Mouse (Mus musculus) bone marrow macrophage, adult 2 months (primary cell): ENCODE data around the gene Ppil6. TPM values are rescaled to one million over a fixed set of nuclear protein-coding genes. Genes with fewer than 3 reads are reported as not detected.
"Not testable (repeated sequence)": the region's sequence is repeated elsewhere in the genome, so short reads cannot be mapped to it uniquely, and the experiment has no call there.

ENCODE experiments used
- H3K27ac ChIP-seq: 2 replicates; pipeline ENCODE4 v1.5.1; 2012; ENCODE audit warnings: low read depth, low read length; ENCODE audit not compliant: insufficient read depth
- H3K4me1 ChIP-seq: 2 replicates; pipeline ENCODE4 v1.6.1; 2012; ENCODE audit warnings: low read length; ENCODE audit not compliant: control insufficient read depth, insufficient read depth
- H3K4me3 ChIP-seq: 2 replicates; pipeline ENCODE4 v1.5.1; 2012; ENCODE audit warnings: mild to moderate bottlenecking, low read length, moderate library complexity; ENCODE audit not compliant: insufficient read depth
- CTCF ChIP-seq: IDR thresholded peaks from 2 replicates; pipeline ENCODE4 v1.5.1; 2012; ENCODE audit warnings: low read depth, mild to moderate bottlenecking, low read length, moderate library complexity
- POLR2A ChIP-seq: IDR thresholded peaks from 2 replicates; pipeline ENCODE4 v1.6.1; 2012; ENCODE audit warnings: mild to moderate bottlenecking, low read depth, low read length, borderline replicate concordance
- polyA plus RNA-seq: library from polyadenylated mRNA; stranded (reverse); fragments of >200 nt; gene quantifications from 2 replicates; pipeline ENCODE4 v1.2.4, GENCODE M21; 2012; ENCODE audit not compliant: missing spikeins, insufficient read depth, insufficient read length

Gene Ppil6
- polyA plus RNA-seq, 1 experiment: not detected

DNA sequence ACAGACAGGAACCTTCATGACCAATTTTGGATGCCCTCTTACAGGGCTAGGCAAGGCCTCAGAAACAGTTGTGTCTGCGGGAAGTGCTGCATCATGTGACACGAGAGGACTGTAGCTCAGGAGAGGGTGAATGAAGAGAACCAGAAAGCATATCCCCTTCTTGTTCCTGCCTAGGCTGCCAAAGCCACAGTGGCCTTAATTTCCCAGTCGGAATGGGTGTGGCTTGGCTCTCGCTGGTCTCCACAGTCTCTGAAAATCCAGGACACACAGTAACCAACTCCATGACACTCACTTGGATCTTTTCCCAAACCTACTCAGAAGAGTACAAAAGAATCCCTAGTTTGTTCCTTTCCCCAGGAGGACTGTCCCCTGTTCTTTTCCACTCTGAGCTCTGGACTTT lies 10.7 kb downstream of the Ppil6 start:
- no peaks in the 10 kb centered on the region for H3K4me1 ChIP-seq
- TF ChIP-seq CTCF (no peak), POLR2A (no peak)
- no peak overlapping the region for H3K27ac ChIP-seq
- no peak overlapping the region for H3K4me3 ChIP-seq

DNA sequence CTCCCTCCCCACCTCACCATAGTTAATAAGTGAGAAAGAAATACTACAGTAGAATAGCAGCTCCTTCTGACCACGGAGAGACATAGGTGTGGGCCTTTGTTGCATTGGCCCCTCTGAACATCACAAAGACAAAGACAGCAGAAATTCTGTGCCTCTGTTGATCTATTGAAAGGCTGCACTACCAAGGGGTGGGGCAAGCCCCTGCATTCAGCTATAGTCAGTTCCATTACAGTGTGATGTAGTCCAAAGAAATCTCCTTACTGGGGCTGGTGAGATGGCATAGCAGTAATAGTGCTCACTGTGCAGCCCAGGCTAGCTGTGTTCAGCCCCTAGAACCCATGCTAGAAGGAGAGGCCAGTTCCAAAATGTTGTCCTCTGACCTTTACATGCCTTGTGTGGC lies 14.8 kb downstream of the Ppil6 start:
- Histone ChIP-seq H3K4me3 (no peak overlapping the region), H3K4me1 (no peaks in the 10 kb centered on the region), H3K27ac (no peak overlapping the region)
- TF ChIP-seq CTCF (no peak), POLR2A (no peak)

DNA sequence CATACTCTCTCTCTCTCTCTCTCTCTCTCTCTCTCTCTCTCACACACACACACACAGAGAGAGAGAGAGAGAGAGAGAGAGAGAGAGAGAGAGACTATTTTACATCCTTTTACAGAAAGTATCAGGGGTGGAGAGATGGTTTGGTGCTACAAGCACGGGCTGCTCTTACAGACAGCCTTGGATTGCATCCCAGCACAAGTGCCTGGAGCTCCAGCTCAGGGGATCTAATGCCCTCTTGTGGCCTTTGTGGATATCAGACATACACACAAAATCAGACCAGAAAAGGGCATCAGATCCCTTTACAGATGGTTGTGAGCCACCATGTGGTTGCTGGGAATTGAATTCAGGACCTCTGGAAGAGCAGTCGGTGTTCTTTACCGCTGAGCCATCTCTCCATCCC lies 15.2 kb downstream of the Ppil6 start:
- peak; percentile 50; the same call in 1 of the 2 replicates for TF ChIP-seq CTCF
- not testable (repeated sequence) for H3K4me1 ChIP-seq, H3K4me3 ChIP-seq, H3K27ac ChIP-seq

DNA sequence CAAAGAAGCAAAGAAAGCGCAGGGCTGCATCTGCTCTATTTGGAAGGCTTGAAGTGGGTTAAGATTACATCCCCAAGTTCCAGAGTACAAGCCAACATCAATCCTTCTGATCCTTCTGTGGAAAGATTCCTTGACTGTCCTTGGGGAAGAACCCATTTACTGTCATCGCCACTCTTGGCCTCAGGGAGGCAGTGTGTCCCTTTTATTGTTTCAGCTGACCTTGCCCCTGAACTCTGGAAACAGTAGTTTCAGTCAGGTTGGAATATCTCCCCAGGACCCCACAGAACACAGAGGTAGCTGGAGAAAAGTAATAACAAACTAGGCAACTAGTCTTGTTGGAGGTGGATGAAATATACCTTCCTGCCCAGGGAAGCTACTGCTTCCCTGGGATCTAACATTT lies 18.9 kb downstream of the Ppil6 start:
- Histone ChIP-seq H3K27ac (no peak overlapping the region), H3K4me3 (no peak overlapping the region), H3K4me1 (no peaks in the 10 kb centered on the region)
- no peak for TF ChIP-seq POLR2A
- no peak for TF ChIP-seq CTCF

DNA sequence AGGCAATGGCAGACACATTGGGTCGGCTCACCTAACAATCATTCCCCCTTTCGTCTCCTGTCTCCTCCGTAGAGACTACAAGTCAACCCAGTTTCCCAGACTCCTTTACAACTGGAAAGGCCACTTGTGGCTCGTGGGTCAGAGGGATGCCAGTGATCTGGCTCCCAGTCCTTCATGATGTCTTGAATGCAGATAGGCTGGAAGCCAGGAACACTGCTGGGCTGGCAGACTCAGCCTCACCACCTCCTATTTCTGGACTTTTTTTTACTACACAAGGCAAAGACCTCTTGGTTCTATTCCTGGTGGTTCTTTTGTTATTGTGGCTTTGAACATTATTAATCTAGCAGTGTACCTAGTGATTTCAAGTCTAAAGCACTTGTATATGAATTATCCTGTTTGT lies 24.1 kb downstream of the Ppil6 start:
- H3K27ac ChIP-seq: no peak overlapping the region
- no peak overlapping the region for H3K4me3 ChIP-seq
- TF ChIP-seq CTCF (no peak), POLR2A (no peak)
- peaks cover 10% of the 10 kb centered on the region; the same call in 1 of the 2 replicates for H3K4me1 ChIP-seq

DNA sequence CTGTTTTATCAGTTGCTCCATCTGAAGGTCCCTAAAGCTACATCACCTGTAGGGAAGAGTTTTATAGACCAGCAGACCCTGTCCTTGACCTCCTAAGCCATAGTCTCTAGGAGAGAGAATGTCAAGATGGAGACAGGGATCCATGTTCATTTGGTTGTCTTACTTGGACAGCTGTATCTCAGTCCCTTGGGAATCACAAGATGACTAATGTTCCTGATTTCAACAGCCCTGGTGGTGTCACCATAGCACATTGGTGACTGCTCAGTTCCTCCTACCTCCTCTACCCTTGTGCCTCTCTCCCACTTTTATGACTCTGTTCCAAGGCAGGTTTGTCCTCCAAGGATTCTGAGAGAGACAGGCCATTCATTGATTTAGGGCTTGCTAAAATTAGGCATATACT lies 24.7 kb downstream of the Ppil6 start:
- H3K4me3 ChIP-seq: no peak overlapping the region
- no peak for TF ChIP-seq POLR2A
- TF ChIP-seq CTCF: no peak
- no peak overlapping the region for H3K27ac ChIP-seq
- peaks cover 10% of the 10 kb centered on the region; the same call in 1 of the 2 replicates for H3K4me1 ChIP-seq

DNA sequence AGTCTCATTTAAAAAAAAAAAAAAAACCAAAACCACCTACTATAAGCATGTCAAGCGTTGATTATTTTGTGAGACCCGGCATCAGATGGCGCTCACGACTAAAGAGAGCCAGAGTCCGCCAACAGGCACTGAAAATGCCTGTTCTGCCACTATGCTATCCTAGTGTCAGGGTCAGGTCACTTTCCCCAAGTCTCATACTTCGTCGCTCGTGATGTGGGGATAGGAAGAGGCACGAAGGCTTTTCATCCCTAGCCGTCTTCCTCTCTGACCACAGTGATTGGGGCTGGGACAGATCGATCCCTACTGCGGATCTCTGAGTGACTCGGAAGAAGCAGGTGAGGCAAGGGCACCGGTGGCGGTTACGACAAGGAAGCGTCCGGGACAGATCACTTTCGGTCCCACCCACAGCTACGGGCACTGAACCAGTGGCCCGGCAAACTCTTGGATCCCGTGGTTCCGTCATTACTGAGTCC lies 28.3 kb downstream of the Ppil6 start:
- TF ChIP-seq CTCF (peak; percentile 51), POLR2A (no peak)
- H3K4me1 ChIP-seq: peaks cover 29% of the 10 kb centered on the region
- peak overlapping the region; percentile 86 for H3K4me3 ChIP-seq
- H3K27ac ChIP-seq: peak overlapping the region; percentile 73

DNA sequence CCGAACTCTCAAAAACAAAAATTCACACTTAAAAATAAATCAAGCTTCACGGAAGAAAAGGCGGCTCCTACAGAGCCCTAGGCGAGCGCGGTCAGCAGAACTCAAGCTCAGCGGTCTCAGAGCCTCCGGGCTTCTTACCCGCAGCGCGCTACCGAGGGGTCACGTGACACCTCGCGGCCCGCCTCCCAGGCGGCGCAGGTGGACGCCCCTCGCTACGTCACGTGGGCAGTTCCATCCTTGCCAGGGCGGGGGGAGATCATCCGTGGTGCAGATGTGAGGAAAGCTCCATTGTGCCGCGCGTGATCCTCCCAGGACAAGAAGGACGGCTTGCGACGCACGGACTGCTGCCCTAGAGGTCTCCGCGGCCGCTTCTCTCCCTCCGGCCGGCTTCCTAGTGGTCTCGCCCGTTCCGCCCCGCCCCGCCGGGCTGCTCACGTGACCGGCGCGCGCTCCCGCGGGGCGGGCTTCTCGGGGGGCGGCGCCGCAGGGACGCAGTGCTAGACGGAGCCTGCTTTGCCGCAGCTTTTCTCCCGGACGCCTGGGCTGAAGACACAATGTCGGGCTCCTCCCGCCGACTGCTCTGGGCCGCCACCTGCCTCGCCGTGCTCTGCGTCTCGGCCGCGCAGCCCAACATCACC lies 28.9 kb downstream of the Ppil6 start, which contains the start of gene Cd164:
Cd164 (plus strand) TSS at position 434 of the 638 bp plus-strand sequence.
- Histone ChIP-seq H3K4me3 (peak within 1 kb of the TSS; percentile 86), H3K27ac (peak within 1 kb of the TSS; percentile 92), H3K4me1 (peaks cover 31% of the 10 kb centered on the region)
- TF ChIP-seq CTCF (no peak), POLR2A (peak; percentile 65; the same call in 1 of the 2 replicates)

DNA sequence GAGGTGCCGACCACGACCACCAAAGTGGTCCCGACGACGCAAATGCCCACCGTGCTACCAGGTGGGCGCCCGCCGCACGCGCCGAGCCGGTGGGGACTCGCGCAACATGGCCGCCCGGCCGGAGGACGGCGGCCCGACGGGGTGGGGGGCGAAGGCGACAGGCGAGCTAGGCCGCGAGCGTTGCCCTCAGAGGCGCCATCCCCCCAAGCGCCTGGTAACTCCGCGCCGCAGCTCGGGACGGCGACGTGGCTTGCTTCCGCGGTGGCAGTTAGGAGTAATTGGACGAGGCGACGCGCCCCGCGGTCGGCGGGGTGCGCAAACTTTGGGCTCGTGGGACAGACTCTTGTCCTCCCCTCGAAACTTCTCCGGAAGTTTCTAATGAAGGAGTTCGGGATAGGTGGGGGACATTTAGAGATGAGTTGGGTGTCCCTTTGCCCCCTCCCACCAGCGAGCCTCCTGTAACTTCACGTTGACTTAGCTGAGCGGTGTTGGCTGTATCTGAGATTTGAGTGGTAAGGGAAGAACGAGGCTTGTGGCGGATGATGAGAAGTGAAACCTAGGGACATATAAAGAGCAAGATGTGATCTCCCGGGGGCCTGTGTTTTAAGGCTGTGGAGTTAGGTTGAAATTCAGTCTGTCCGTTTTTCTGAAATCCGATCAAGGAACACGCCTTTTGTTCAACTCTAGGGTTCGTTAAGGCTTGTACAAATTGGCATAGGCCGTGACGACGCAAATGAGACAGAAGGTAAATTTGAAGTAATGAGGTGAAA lies 29.6 kb downstream of the Ppil6 start:
- H3K27ac ChIP-seq: peak overlapping the region; percentile 92
- TF ChIP-seq CTCF (no peak), POLR2A (no peak)

DNA sequence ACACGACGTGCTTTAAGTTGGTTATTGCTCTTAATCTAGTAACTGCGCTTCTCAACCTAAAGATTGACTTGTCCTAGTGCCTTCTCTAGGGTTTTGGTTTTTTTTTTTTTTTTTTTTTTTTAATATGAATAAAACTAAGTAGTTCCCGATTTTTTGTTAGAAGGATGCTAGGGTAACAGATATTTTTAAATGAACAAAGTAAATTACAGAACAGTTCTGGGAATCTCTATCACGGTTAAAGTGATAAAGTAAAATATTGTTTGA lies 30.1 kb downstream of the Ppil6 start:
- peak overlapping the region; percentile 86 for H3K4me3 ChIP-seq
- peaks cover 34% of the 10 kb centered on the region for H3K4me1 ChIP-seq
- no peak for TF ChIP-seq CTCF
- peak overlapping the region; percentile 92; the same call in 1 of the 2 replicates for H3K27ac ChIP-seq

More for the DNA sequence above, 29.6 kb downstream of the Ppil6 start:
- H3K4me3 ChIP-seq: peak overlapping the region; percentile 86
- peaks cover 34% of the 10 kb centered on the region for H3K4me1 ChIP-seq

DNA sequence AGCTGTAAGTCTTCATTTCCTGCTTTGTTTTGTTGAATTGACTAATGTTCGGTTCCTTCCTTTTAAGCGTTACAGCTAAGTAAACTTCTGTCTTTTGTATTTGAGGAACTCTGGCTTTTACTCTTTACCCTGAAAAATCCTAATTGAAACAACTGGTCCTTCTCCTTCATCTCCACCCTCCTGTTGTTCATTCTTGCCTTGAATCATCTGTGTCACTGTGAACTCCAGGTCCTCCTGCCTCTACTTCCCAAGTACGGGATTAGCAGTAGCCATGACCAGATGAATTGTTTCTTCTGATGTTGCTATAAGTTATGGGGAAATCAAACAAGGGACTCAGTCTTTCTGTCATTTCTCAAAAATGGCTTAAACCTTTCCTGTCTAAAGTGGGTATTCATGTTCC lies 33.1 kb downstream of the Ppil6 start:
- H3K4me3 ChIP-seq: no peak overlapping the region
- TF ChIP-seq CTCF (no peak), POLR2A (no peak)
- H3K4me1 ChIP-seq: peaks cover 32% of the 10 kb centered on the region
- H3K27ac ChIP-seq: peak overlapping the region; percentile 84
